Mouse (Mus musculus) embryo, embryonic 11 days (tissue): ENCODE results near the gene Smarcd3.
"Not testable (repeated sequence)": the region's sequence is repeated elsewhere in the genome, so short reads cannot be mapped to it uniquely, and the experiment has no call there.

ENCODE experiments used
- DNase-seq: peaks from one replicate; pipeline ENCODE4 v3.0.0-alpha.2; 2015

Gene Smarcd3

DNA sequence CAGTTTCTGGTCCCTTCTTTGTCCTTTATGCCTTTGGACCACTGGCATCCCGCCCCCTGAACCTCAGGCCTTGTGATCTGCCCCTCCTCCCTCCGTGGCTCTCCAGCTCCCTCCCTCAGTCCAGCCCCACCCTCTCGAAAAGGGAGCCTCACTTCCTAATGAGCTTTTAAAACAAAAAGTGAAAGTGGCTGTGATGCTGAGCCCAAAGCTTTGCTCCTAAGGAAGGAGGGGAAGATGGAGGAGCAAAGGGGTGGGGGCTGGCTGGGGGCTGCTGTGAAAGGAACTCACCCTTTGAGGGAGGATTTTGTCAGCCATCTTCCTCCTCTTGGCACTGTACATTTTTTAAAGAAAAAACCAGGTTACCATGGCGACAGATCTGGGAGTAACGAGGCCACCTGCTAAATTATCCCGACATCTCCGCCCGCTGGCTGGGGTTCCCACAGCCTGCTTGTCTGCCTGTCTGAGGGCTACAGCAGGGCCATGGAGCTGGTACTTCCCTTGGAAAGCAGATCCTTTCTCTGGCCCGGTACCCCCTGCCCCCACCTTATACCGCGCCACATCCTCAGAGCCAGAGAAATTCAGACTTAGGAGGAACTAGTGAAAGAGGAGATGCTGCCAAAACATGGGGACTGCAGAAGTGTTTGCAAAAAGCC, 27.6 kb downstream of the Smarcd3 start:
- peak; percentile 78 for DNase-seq

DNA sequence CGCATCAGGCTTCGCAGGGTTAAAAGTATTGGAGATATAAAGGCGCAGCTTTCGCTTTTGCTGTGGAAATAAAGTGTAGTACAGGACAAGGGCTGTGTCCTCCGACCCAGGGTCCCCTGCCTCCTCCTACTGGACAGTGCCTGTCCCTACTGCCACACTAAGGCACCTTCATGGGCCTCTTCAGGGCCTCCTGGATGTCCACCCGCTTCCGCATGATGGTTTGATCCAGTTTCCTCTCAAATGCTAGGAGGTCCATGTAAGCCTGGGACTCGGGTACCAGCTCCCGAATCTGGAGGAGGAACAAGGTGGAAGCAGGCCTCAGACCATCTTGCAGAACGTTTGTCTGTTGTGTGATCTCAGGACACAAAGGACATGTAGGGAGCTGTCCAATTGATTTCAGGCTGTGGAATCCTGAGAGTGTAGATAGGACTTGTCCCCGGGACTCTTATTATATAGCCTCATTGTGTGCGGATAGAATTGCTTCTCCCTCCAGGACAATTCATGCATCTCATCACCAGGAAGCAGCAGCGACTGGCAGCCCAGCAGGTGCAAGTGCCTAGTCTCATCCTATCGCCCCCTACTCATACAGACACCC, 28.3 kb downstream of the Smarcd3 start:
- no peak for DNase-seq

DNA sequence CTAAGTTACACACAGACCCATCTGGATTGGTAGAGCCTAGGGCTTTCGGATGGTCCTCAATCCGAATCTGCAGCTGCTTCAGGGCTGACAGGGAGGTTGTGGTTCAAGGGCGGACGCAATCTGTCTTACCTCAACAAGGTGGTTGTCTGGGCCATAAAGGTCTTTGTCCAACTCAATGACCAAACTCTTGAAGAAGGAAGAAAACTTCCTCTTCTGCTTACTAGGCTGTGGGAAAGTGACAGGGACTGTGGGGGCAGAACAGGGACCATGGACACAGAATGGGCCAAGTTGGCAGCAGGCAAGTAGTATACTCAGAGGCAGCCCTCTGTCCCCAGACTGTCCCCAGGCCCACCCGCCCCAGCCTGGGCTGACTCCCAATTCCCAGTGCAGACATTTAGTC, 28.9 kb downstream of the Smarcd3 start:
- no peak for DNase-seq

DNA sequence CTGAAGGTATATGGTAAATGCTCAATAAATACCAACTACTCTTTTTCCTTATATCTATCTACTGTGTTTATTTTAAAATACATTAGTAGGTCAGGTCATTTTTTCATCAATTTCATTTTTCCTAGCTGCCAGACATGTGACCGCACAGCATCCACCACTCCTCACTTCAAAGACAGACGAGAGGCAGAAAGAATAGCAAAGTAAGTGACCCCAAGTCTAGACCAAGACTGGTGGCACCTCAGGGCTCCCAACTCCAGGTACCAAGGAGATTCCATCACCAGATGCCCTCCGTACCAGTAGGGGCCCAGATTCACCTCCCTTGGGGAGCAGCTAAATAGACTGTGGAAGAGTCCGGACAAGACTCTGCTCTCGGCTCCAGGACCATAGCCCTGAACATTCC, 29.9 kb downstream of the Smarcd3 start:
- DNase-seq = no peak

DNA sequence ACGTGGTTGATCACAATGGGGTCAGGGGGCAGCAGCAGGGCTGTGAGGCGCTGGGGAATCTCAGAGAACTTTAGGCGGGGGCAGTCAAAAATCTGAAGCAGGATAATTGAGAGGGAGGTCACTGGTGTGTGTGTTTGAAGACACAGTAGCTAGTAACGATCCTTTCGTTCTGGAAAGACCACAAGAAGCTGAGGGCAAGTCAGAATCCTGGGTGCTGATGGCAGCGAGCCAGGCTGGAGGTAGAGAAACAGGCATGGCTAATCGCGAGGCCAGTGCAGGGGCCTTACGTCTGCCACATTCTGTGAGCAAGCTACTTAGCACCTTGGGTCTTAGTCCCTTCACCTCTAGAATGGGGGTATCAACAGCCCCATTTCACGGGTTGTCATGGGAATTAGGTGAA, 30.3 kb downstream of the Smarcd3 start:
- DNase-seq = no peak

DNA sequence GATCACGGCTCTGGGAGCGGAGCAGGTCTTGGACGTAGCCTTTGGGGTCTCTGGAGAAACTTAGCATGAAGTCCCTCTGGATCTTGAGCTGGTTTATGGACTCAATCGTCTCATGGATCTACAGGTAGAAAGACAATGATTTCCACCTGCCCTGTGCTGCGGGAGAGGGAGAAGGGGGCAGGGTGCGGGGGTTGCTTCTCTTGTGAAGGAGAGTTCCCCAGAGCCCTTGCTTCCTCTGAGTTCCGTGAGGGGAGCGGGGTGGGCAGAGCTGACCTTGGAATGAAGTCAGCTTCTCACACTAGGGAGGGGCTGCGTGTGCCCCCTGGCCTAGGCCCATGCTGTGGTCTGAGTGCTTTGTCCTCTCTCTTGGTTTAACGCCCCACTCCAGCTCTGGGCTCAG, 31.0 kb downstream of the Smarcd3 start:
- DNase-seq = no peak

DNA sequence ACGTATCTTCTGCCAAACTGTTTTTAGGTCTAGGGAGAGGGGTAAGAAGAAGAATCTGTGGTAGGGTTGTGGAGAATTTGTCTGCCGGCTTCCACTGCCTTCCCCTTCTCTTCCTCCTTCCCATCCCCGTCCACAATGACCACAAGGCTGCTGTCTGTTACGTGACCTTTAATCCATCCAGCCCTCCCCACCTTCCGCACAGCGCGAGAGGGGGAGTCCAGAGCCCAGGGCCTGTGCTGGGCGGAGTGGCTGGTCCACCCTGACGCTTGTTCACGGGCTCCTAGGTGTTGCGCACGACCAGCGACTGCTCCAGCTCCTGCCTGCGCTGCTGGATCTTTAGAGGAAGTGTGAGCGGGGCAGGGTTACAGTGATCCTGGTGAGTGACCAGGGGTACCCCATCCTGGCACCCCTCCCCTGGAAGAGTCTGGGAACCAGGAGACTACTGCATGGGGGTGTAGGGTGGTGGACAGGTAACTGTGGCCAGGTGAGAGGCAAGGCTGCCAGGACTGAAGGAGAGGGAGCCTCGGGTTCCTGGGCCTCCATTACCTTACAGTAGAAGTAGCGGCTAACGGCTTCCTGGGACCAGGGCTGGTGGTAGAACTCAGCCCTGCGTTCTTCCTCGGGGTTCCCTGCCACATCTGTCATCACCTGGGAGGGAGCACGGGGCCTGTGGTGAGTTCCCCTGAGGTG, 31.6 kb downstream of the Smarcd3 start:
- DNase-seq = no peak

DNA sequence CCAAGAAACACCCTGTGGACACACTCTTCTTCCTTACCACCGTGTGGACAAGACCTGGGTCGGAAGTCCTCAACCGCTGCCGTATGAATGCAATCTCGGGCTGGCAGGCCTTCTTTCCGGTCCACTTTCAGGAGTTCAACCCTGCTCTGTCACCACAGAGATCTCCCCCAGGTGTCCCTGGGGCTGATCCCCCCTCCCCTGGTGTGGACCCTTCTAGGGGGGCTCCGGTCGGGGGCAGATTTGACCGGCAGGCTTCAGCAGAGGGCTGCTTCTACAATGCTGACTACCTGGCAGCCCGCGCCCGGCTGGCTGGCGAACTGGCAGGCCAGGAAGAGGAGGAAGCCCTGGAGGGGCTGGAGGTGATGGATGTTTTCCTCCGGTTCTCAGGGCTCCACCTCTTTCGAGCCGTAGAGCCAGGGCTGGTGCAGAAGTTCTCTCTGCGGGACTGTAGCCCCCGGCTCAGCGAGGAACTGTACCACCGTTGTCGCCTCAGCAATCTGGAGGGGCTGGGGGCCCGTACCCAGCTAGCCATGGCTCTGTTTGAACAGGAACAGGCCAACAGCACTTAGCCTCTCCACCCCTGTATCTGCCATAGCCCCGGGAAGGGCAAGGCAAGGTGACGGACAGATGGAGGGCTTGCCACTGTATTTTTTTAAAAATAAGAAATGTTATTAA, 32.3 kb downstream of the Smarcd3 start:
- DNase-seq = no peak

DNA sequence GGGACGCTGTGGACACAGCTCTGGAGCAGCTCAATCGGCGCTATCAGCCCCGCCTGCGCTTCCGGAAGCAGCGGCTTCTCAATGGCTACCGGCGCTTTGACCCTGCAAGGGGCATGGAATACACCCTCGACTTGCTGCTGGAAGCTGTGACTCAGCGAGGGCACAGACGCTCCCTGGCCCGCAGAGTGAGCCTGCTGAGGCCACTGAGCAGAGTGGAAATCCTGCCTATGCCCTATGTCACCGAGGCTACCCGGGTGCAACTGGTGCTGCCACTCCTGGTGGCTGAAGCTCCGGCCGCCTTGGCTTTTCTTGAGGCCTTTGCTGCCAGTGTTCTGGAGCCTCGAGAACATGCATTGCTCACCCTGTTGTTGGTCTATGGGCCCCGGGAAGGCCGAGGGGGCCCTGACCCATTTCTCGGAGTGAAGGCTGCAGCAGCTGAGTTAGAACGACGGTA, 32.9 kb downstream of the Smarcd3 start:
- no peak for DNase-seq

DNA sequence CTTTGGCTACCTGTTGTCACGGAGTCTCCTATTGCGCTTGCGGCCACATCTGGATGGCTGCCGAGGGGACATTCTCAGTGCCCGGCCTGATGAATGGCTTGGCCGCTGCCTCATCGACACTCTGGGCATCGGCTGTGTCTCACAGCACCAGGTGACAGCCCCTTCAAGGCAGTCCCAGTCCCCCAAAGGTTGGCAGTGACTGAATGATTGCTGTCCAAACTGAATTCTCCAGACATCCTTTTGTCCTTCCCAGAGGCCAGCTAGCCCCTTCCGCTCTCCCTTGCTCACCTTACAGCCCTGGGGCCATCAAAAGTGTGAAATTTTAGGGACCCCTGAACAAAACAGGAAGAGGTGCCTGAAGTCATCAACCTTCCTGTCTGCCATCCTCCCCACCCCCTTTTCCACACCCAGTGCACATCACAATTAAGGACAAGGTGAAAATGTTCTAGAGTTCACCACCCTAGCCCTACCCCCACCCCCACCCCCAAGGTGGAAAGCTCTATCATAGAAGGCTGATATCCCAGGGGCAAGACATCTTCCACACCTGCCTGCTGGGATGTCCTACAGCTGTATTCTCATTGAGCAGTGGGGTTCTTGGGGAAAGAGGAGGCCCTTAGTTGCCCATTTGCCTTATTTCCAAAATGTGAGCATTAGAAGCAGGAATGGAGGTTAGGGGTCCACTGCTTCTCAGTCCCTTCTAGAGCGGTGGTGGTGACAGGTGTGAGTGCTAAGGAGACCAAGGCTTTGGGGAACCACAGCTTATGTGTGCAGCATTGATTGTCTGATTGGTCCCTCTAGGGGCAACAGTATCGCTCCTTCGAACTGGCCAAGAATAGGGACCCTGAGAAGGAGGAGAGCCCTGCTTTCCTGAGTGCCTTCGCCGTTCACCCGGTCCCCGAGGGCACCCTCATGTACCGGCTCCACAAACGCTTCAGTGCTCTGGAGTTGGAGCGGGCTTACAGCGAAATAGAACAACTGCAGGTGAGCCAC, 34.4 kb downstream of the Smarcd3 start:
- DNase-seq = no peak

DNA sequence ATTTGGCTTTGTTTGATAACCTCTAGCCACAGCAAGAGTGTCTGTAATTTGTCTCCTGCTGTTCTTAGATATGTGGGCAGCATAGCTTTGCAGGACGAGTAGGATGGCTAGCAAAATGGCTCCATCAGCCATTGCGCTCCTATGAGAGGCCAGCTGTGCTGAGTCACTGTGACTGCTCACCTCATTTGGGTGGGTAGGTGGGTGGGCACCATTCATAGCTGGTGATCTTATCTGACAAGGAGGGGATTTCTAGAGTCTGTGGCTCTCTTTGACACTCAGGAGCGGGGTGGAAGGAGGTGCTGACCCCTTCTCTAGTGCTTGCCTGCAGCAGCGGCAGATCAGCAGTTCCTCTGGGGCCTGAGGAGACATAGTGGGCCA, 37.0 kb downstream of the Smarcd3 start:
- DNase-seq = no peak

DNA sequence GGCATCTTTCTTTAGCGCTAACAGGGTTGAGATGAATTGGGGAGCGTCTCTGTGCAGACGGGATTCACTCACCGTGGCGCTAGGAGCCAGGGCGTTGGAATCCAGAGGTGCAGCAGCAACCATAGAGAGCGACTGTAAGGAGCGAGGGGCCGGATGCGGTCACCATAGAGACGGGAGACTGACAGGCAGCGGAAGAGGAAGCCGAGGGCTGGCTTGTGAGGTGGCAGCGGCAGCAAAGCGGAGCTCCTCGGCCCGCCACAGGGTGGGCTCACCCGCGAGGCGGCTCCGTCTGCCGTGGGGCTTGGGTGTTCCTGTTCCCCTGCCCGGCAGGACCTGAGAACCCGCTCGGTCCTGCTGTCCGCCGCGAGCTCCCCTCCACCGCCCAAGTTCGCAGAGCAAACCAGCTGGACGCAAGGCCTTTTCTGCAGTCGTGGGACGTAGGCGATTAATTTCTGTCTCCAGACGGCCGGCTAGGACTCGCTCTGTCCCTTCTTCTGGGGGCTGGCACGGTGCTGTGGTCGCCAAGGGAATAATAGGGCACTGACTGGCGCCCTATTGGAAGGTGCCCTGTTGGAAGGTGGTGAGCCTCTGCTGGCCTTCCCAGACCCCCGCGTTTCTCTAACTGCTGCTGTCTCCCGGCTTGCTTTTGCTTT, 37.5 kb downstream of the Smarcd3 start, which contains the start of gene Chpf2:
TSS of gene Chpf2 (plus strand) at position 195 of the 653 bp plus-strand sequence.
- DNase-seq = peak; percentile 92

DNA sequence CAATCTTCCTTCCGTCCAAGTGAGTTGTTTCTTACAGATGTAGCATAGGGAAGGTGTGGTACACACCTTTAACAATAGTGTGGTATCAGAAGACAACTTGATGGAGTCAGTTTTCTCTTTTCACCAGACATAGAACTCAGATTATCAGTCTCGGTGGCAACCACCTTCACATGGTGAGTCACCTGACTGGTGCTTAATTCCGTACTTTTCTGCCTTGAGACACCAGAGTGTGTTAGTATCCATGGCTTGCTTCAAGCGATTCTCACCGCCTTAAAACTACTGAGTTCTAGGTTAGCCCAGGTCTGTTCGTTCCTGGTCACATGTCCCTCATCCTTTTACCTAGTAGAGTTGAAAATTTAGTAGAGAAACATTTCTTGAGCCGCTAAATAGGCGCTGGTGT, 38.1 kb downstream of the Smarcd3 start:
- DNase-seq = no peak

DNA sequence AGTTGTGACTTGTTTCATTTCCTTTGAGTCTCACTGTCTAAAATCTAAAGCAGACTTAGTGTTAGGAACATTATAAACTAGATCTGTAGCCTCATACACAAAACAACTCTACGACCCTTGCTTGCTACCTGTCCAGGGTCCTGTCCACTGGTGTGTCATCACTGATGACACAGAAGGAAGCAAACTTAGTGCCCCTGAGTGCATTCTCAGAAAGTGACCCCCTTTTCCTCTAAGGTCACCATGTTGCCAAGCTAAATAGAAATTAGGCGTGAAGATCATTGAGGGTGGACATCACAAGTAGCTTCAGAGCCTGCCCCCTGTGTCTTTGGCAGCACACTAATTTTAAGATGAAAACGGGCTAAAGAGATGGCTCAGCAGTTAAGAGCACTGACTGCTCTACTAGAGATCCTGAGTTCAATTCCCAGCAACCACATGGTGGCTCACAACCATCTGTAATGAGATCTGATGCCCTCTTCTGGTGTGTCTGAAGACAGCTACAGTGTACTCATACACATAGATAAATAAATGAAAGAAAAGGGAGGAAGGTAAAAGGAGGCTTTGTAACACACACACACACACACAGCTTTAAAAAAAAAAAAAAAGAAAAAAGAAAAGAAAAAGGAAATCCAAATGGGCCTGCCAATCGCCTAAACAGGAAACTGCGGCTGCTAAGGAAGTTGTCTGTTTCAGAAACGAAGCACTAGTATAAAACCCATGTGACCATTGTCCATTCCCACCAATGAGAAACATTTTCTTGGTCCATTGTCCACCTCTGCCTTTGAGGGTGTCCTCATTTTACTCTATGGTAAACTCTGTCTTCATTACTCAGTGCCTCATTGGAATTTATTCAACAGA, 45.9 kb downstream of the Smarcd3 start:
- no peak for DNase-seq

DNA sequence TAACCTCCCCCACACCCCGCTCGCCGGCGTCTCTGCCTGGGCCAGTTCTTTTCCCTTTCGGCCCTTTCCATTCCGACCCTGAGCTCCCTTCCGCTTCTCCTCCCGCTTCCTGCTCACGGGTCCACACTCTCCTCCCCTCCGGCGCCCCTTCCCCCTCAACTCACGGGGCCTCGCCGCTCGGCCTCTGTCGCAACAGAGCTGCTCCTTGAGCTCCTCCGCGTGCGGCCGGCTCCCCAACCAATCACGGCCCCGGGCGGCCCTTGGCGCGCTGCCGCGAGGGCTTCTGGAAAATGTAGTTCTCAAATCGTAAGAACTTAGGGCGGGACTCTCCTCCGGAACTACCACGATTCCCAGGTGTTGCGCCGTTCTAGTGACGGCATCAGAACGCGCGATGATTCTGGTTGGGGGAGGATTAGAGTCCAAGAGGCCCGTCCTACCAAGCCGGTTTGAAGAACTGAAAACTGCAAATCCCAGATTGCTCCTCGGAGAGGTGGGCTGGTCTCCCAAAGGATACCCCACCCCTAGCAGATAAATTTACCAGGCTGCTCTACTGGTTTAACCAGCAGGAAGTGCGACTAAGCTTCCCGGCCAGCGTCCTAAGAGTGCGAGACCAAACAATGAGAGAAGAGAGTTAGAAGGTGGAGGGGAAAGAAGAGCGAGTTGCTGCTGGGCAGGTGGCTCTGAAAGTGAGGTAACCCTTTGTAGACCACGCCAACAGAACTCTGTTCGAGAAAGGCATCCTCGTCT, 46.9 kb downstream of the Smarcd3 start, which contains the start of gene Abcf2:
TSS of gene Abcf2 (minus strand) at position 285 of the 747 bp plus-strand sequence.
- peak; percentile 100 for DNase-seq

DNA sequence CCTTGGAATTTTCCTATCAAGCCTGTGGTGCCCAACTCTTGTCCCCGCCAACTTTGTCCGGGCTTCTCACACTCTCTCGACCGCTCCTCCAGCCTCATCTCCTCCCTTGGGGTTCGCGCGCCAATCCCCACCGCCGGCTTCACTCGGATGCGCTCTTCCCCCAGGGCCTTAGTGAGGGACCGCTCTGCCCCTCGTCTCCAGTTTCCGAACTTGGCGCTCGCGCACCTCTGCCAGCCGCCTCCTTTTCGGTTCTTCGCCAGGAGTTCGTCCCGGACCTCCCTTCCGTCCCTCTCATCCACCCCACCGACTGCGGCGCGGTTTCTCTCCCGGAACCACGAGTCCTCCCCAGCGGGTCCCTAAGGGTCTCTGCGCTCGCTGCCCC, 47.4 kb downstream of the Smarcd3 start:
- DNase-seq = peak; percentile 60

DNA sequence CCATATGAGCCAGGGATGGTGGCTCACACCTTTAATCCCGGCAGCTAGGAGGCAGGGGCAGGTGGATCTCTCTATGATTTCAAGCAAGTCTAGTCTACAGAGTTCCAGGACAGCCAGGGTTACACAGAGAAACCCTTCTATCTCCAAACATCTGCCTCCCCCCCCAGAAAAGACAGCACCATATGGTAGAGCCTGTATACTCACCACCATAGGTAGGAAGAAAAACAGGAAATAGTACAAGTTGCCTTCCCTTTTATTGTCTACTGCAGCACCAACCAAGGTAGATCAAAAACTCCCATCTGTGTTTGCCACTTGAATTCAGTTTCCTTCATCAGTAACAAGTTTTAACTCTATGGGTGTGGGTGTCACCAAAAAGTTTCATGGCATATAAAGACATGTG, 48.3 kb downstream of the Smarcd3 start:
- DNase-seq = no peak

DNA sequence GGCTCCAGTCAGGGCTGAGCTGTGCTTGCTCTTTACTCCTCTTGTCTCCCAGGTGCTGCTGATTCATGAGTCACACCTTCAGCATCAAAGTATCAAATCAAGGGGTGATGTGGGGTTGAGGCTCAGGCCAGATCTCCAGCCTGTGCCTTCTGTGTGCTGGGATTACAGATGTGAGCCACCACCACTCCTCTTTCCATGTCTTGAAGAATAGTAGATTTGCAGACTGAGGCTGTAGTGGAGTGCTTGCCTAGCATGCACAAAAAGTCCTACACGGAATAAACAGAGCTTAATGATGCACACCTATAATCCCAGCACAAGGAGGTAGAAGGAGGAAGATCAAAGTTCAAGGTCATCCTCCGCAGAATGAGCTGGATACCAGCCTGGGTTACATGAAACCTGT, 67.5 kb downstream of the Smarcd3 start, which contains the start of gene 4931409K22Rik:
TSS of gene 4931409K22Rik (minus strand) at position 101 of the 400 bp plus-strand sequence.
- DNase-seq = no peak

DNA sequence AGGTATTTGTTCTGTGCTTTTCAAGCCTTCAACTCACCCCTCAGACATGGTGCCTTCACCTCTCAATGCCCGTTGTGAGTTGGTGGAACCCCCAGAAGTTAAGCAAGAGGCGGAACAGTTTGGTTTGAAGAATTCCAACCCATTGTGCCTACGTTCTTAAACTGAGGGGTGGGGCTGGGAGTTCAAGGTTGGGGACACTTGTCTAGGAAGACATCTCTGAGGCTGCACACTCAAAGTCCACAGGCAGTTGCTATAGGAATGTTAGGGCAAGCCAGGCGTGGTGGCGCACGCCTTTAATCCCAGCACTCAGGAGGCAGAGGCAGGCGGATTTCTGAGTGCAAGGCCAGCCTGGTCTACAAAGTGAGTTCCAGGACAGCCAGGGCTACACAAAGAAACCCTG, 68.9 kb downstream of the Smarcd3 start:
- DNase-seq = not testable (repeated sequence)
